Mouse (Mus musculus): ENCODE measurements around the gene Camk1. TPM values are rescaled to one million over a fixed set of nuclear protein-coding genes. Genes with fewer than 3 reads are reported as not detected.

Camk1 gene
- total RNA-seq (2021) (10 to 100 TPM; 63.0 to 68.2 TPM), polyA plus RNA-seq (2012; rRNA removed) (74.8 and 98.0 TPM in 2 replicates)
- long read RNA-seq, transcript Camk1-201 (12 exons, 1,496 nt): major isoform, 82 of 89 reads
- long read RNA-seq, partial matches to known transcripts: 6 of 89 reads
- long read RNA-seq, other reads (novel, unspliced or antisense): 0 of 89 reads

GRCm38 (mm10) chr6:113343177-113344092 lies at the start of gene Camk1:
TSS of gene Camk1 (minus strand) at chr6:113343984.
- TF ChIP-seq CTCF (IDR thresholded peaks at IDR 0.05) (no peak), POLR2A (IDR thresholded peaks at IDR 0.05; ENCODE audit: insufficient read depth, low read depth, low read length) (peak; percentile 82)
- Histone ChIP-seq H3K9ac (ENCODE audit: low read depth, low read length) (peak within 1 kb of the TSS; percentile 94), H3K36me3 (ENCODE audit: control insufficient read depth, insufficient read depth, low read length) (no peaks in the 10 kb centered on the region; the same call in none of the 2 replicates), H3K4me1 (ENCODE audit: control insufficient read depth, insufficient read depth, low read length) (peaks cover 11% of the 10 kb centered on the region), H3K27ac (peak within 1 kb of the TSS; percentile 97), H3K27me3 (ENCODE audit: control insufficient read depth, insufficient read depth, low read length) (no peaks in the 10 kb centered on the region), H3K4me3 (peak within 1 kb of the TSS; percentile 99), H3K79me2 (replicated peaks; ENCODE audit: control insufficient read depth, insufficient read depth, low read length) (no peaks in the 10 kb centered on the region)
- peak; percentile 90 for DNase-seq
- intact Hi-C loops (cut with DNase I): loop anchor here (2.0 kb wide), 1 partner anchor 31 kb away; no protein-coding TSS in a partner anchor
- 5% methylated on average over 32 of the region's 32 CpGs for WGBS

- peak overlapping the region; percentile 28 for H3K27ac ChIP-seq
- peak overlapping the region; percentile 72 for H3K9ac ChIP-seq (ENCODE audit: low read depth, low read length)
- no peaks in the 10 kb centered on the region for H3K36me3 ChIP-seq (ENCODE audit: control insufficient read depth, insufficient read depth, low read length)
- intact Hi-C loops (cut with DNase I): no loop called here
- H3K4me1 ChIP-seq (ENCODE audit: control insufficient read depth, insufficient read depth, low read length): peaks cover 1% of the 10 kb centered on the region; the same call in 1 of the 2 replicates
- DNase-seq: peak; percentile 58 to 59
- H3K79me2 ChIP-seq (replicated peaks; ENCODE audit: control insufficient read depth, insufficient read depth, low read length): no peaks in the 10 kb centered on the region
- 7% methylated on average over 51 of the region's 51 CpGs for WGBS
- TF ChIP-seq POLR2A (IDR thresholded peaks at IDR 0.05; ENCODE audit: insufficient read depth, low read depth, low read length): no peak
- no peak for TF ChIP-seq CTCF (IDR thresholded peaks at IDR 0.05)
- TF ChIP-seq EP300 (IDR thresholded peaks at IDR 0.05; ENCODE audit: insufficient read depth, low read depth, low read length): no peak
- H3K27me3 ChIP-seq (ENCODE audit: control insufficient read depth, insufficient read depth, low read length): no peaks in the 10 kb centered on the region
- H3K4me3 ChIP-seq: peak overlapping the region; percentile 42
These were observed 48.7 kb upstream of the Camk1 start for GRCm38 (mm10) chr6:113392387-113393071.

- 22% methylated on average over 10 of the region's 10 CpGs for WGBS
- H3K27ac ChIP-seq: no peak overlapping the region; the same call in 1 of the 2 replicates
- H3K9ac ChIP-seq (ENCODE audit: low read depth, low read length): peak overlapping the region; percentile 72; the same call in 1 of the 2 replicates
- H3K36me3 ChIP-seq (ENCODE audit: control insufficient read depth, insufficient read depth, low read length): no peaks in the 10 kb centered on the region
- intact Hi-C loops (cut with DNase I): no loop called here
- TF ChIP-seq POLR2A (IDR thresholded peaks at IDR 0.05; ENCODE audit: insufficient read depth, low read depth, low read length) (no peak), CTCF (IDR thresholded peaks at IDR 0.05) (no peak), EP300 (IDR thresholded peaks at IDR 0.05; ENCODE audit: insufficient read depth, low read depth, low read length) (no peak)
- H3K4me1 ChIP-seq (ENCODE audit: control insufficient read depth, insufficient read depth, low read length): peaks cover 1% of the 10 kb centered on the region; the same call in 1 of the 2 replicates
- H3K79me2 ChIP-seq (replicated peaks; ENCODE audit: control insufficient read depth, insufficient read depth, low read length): no peaks in the 10 kb centered on the region
- DNase-seq: no peak
- H3K4me3 ChIP-seq: peak overlapping the region; percentile 42
- no peaks in the 10 kb centered on the region for H3K27me3 ChIP-seq (ENCODE audit: control insufficient read depth, insufficient read depth, low read length)
These were observed 48.2 kb upstream of the Camk1 start for GRCm38 (mm10) chr6:113392015-113392386.

- no peak for DNase-seq
- Histone ChIP-seq H3K27me3 (ENCODE audit: control insufficient read depth, insufficient read depth, low read length) (no peaks in the 10 kb centered on the region), H3K4me3 (no peak overlapping the region), H3K79me2 (replicated peaks; ENCODE audit: control insufficient read depth, insufficient read depth, low read length) (no peaks in the 10 kb centered on the region), H3K9ac (ENCODE audit: low read depth, low read length) (no peak overlapping the region), H3K36me3 (ENCODE audit: control insufficient read depth, insufficient read depth, low read length) (no peaks in the 10 kb centered on the region), H3K4me1 (ENCODE audit: control insufficient read depth, insufficient read depth, low read length) (peaks cover 1% of the 10 kb centered on the region; the same call in 1 of the 2 replicates), H3K27ac (no peak overlapping the region)
- intact Hi-C loops (cut with DNase I): no loop called here
- TF ChIP-seq POLR2A (IDR thresholded peaks at IDR 0.05; ENCODE audit: insufficient read depth, low read depth, low read length): no peak
- TF ChIP-seq CTCF (IDR thresholded peaks at IDR 0.05): no peak
- no peak for TF ChIP-seq EP300 (IDR thresholded peaks at IDR 0.05; ENCODE audit: insufficient read depth, low read depth, low read length)
- WGBS: 83% methylated on average over 3 of the region's 3 CpGs
These were observed 46.9 kb upstream of the Camk1 start for GRCm38 (mm10) chr6:113390715-113391114.

GRCm38 (mm10) chr6:113388960-113389359 lies 45.2 kb upstream of the Camk1 start, which contains the start of gene Ttll3:
TSS of gene Ttll3 (plus strand) at chr6:113389260.
- Histone ChIP-seq H3K4me3 (no peak within 1 kb of the TSS), H3K27ac (no peak within 1 kb of the TSS), H3K36me3 (ENCODE audit: control insufficient read depth, insufficient read depth, low read length) (peaks cover 3% of the 10 kb centered on the region; the same call in 1 of the 2 replicates), H3K9ac (ENCODE audit: low read depth, low read length) (no peak within 1 kb of the TSS), H3K79me2 (replicated peaks; ENCODE audit: control insufficient read depth, insufficient read depth, low read length) (no peaks in the 10 kb centered on the region), H3K27me3 (ENCODE audit: control insufficient read depth, insufficient read depth, low read length) (no peaks in the 10 kb centered on the region), H3K4me1 (ENCODE audit: control insufficient read depth, insufficient read depth, low read length) (peaks cover 1% of the 10 kb centered on the region; the same call in 1 of the 2 replicates)
- intact Hi-C loops (cut with DNase I): no loop called here
- TF ChIP-seq POLR2A (IDR thresholded peaks at IDR 0.05; ENCODE audit: insufficient read depth, low read depth, low read length) (no peak), CTCF (IDR thresholded peaks at IDR 0.05) (no peak), EP300 (IDR thresholded peaks at IDR 0.05; ENCODE audit: insufficient read depth, low read depth, low read length) (no peak)
- no peak for DNase-seq
- 75% methylated on average over 8 of the region's 8 CpGs for WGBS
